Mouse (Mus musculus) CH12.LX (cell line): ENCODE results near the gene Ap4m1. TPM values are rescaled to one million over a fixed set of nuclear protein-coding genes. Genes with fewer than 3 reads are reported as not detected.

Source experiments
- DNase-seq: peaks from one replicate; pipeline ENCODE4 v3.0.0-alpha.2; 2013; ENCODE audit errors: extremely low read depth
- H3K27ac ChIP-seq: 2 replicates; pipeline ENCODE4 v1.5.1; 2012; ENCODE audit warnings: low read depth, mild to moderate bottlenecking, control low read depth, moderate library complexity; ENCODE audit not compliant: insufficient read depth
- H3K27me3 ChIP-seq: replicated peaks from 2 replicates; pipeline ENCODE3; 2012; ENCODE audit warnings: inconsistent platforms
- H3K36me3 ChIP-seq, 2 experiments: replicated peaks in 1 of 2; 2 replicates each; pipeline versions ENCODE3 to v1.6.1; 2012; ENCODE audit warnings: inconsistent platforms in 1 of 2, low read length in 1 of 2, mild to moderate bottlenecking in 1 of 2, mixed read lengths in 1 of 2, moderate library complexity in 1 of 2; ENCODE audit not compliant: control insufficient read depth in 1 of 2, insufficient read depth in 1 of 2
- H3K4me1 ChIP-seq, 2 experiments: 2 replicates each; pipeline ENCODE4 v1.6.1; 2012; ENCODE audit warnings: inconsistent platforms in 1 of 2, moderate library complexity in 1 of 2; ENCODE audit not compliant: insufficient read depth in 2 of 2, control insufficient read depth in 1 of 2
- H3K4me2 ChIP-seq: 2 replicates; pipeline ENCODE4 v1.6.1; 2012; ENCODE audit warnings: low read depth, mild to moderate bottlenecking, control low read depth; ENCODE audit not compliant: poor library complexity, insufficient read depth, severe bottlenecking
- H3K4me3 ChIP-seq, 3 experiments: fragments of 150-350 bp in 1 of 3; sonication (generic) in 1 of 3; replicated peaks in 1 of 3; 2 replicates each; pipeline versions ENCODE3 to v1.5.1; 2011 to 2012; ENCODE audit warnings: low read depth in 2 of 3, low read length in 2 of 3, mild to moderate bottlenecking in 2 of 3, moderate library complexity in 2 of 3, control low read depth in 1 of 3, improper control_type of control experiment in 1 of 3, inconsistent platforms in 1 of 3, mixed read lengths in 1 of 3; ENCODE audit not compliant: poor library complexity in 1 of 3
- H3K79me2 ChIP-seq: replicated peaks from 2 replicates; pipeline ENCODE4 v1.6.1; 2012; ENCODE audit warnings: mild to moderate bottlenecking, moderate library complexity; ENCODE audit not compliant: control insufficient read depth, poor library complexity, insufficient read depth, severe bottlenecking; ENCODE audit errors: extremely low read depth
- H3K9ac ChIP-seq: 2 replicates; pipeline ENCODE4 v1.6.1; 2012; ENCODE audit warnings: low read depth, mild to moderate bottlenecking, control low read depth, moderate library complexity; ENCODE audit not compliant: insufficient read depth
- H3K9me3 ChIP-seq: replicated peaks from 2 replicates; pipeline ENCODE3; 2012; ENCODE audit warnings: low read length, inconsistent platforms, mixed read lengths
- CHD1 ChIP-seq: IDR thresholded peaks from 2 replicates; pipeline ENCODE4 v1.6.1; 2012; ENCODE audit warnings: low read depth, low read length, improper control_type of control experiment, inconsistent platforms
- CTCF ChIP-seq, 2 experiments: IDR thresholded peaks in 1 of 2; conservative IDR thresholded peaks in 1 of 2; 2 replicates each; pipeline ENCODE4 v1.5.1; 2011 to 2012; ENCODE audit warnings: low read depth in 2 of 2, low read length in 2 of 2, improper control_type of control experiment in 1 of 2, inconsistent platforms in 1 of 2, mild to moderate bottlenecking in 1 of 2, moderate library complexity in 1 of 2
- E2F4 ChIP-seq: IDR thresholded peaks from 2 replicates; pipeline ENCODE4 v1.6.1; 2011; ENCODE audit warnings: low read depth, low read length, improper control_type of control experiment; ENCODE audit not compliant: insufficient replicate concordance
- ELF1 ChIP-seq: IDR thresholded peaks from 2 replicates; pipeline ENCODE4 v1.6.1; 2014; ENCODE audit warnings: low read depth, mild to moderate bottlenecking, inconsistent platforms, low read length, improper control_type of control experiment
- HCFC1 ChIP-seq: IDR thresholded peaks from 2 replicates; pipeline ENCODE4 v1.6.1; 2012; ENCODE audit warnings: low read depth, mild to moderate bottlenecking, inconsistent platforms, low read length, improper control_type of control experiment
- JUND ChIP-seq: conservative IDR thresholded peaks from 2 replicates; pipeline ENCODE4 v1.6.1; 2011; ENCODE audit warnings: low read depth, low read length, improper control_type of control experiment
- MAFK ChIP-seq: IDR thresholded peaks from 2 replicates; pipeline ENCODE4 v1.6.1; 2011; ENCODE audit warnings: low read length, improper control_type of control experiment; ENCODE audit not compliant: insufficient replicate concordance
- MAZ ChIP-seq: IDR thresholded peaks from 2 replicates; pipeline ENCODE4 v1.6.1; 2012; ENCODE audit warnings: low read depth, mild to moderate bottlenecking, inconsistent platforms, low read length, improper control_type of control experiment, moderate library complexity
- MEF2A ChIP-seq: IDR thresholded peaks from 2 replicates; pipeline ENCODE4 v1.6.1; 2014; ENCODE audit warnings: low read depth, mild to moderate bottlenecking, inconsistent platforms, low read length, improper control_type of control experiment, borderline replicate concordance
- MYC ChIP-seq: IDR thresholded peaks from 2 replicates; pipeline ENCODE4 v1.6.1; 2011; ENCODE audit warnings: low read depth, mild to moderate bottlenecking, improper control_type of control experiment, low read length
- NELFE ChIP-seq: IDR thresholded peaks from 2 replicates; pipeline ENCODE4 v1.6.1; 2011; ENCODE audit warnings: low read depth, low read length, improper control_type of control experiment
- POLR2A ChIP-seq: IDR thresholded peaks from 2 replicates; pipeline ENCODE4 v1.6.1; 2011; ENCODE audit warnings: low read depth, mild to moderate bottlenecking, improper control_type of control experiment, low read length
- POLR2AphosphoS2 ChIP-seq: IDR thresholded peaks from 2 replicates; pipeline ENCODE4 v1.6.1; 2011; ENCODE audit warnings: low read depth, low read length, improper control_type of control experiment
- RAD21 ChIP-seq: IDR thresholded peaks from 2 replicates; pipeline ENCODE4 v1.6.1; 2011; ENCODE audit warnings: low read depth, mild to moderate bottlenecking, low read length, improper control_type of control experiment, moderate library complexity
- RCOR1 ChIP-seq: conservative IDR thresholded peaks from 2 replicates; pipeline ENCODE4 v1.6.1; 2012; ENCODE audit warnings: low read depth, mild to moderate bottlenecking, inconsistent platforms, low read length, improper control_type of control experiment
- SIN3A ChIP-seq: IDR thresholded peaks from 2 replicates; pipeline ENCODE4 v1.6.1; 2012; ENCODE audit warnings: low read length, improper control_type of control experiment, inconsistent platforms
- TBP ChIP-seq: conservative IDR thresholded peaks from 2 replicates; pipeline ENCODE4 v1.6.1; 2011; ENCODE audit warnings: low read depth, low read length, improper control_type of control experiment
- USF2 ChIP-seq: conservative IDR thresholded peaks from 2 replicates; pipeline ENCODE4 v1.6.1; 2011; ENCODE audit warnings: low read depth, low read length, improper control_type of control experiment
- ZMIZ1 ChIP-seq: IDR thresholded peaks from 2 replicates; pipeline ENCODE4 v1.6.1; 2012; ENCODE audit warnings: low read depth, mild to moderate bottlenecking, inconsistent platforms, low read length, improper control_type of control experiment
- dilution Hi-C: fragments of 300-500 bp; cut with MboI; formaldehyde crosslinking; loops from 2 replicates; pipeline ENCODE4 v1.14.3; 2020; ENCODE audit warnings: low sequenced_read_pairs; ENCODE audit not compliant: extremely low pct_unique_long_range_greater_than_20kb, extremely low pct_ligation_motif_present
- in situ Hi-C: fragments of 300-500 bp; cut with MboI; formaldehyde crosslinking; loops from 3 replicates; pipeline ENCODE4 v1.14.3; 2019; ENCODE audit warnings: low sequenced_read_pairs, low pct_ligation_motif_present, low pct_unique_long_range_greater_than_20kb, mixed read lengths
- polyA plus RNA-seq: library from polyadenylated mRNA; unstranded; fragments of >175 nt; gene quantifications from 2 replicates; pipeline ENCODE4 v1.2.1, GENCODE M21; 2012; ENCODE audit warnings: low read depth; ENCODE audit not compliant: insufficient read length
- total RNA-seq, 2 experiments: library from RNA; depleted of rRNA; stranded (reverse); fragments of 300-350 nt in 1 of 2; fragments of >200 nt in 1 of 2; gene quantifications; 2 replicates each; pipeline ENCODE4 v1.2.3; 2012 to 2014

Ap4m1 gene
- total and polyA plus RNA-seq, 3 experiments: 17.4 to 26.3 (median 21.5) TPM

- Histone ChIP-seq H3K79me2 (no peaks in the 10 kb centered on the region), H3K9me3 (peaks cover 3% of the 10 kb centered on the region), H3K4me1 (no peaks in the 10 kb centered on the region), H3K27ac (no peak within 1 kb of the TSS), H3K27me3 (no peaks in the 10 kb centered on the region), H3K36me3 (peaks cover 21 to 57% of the 10 kb centered on the region in 2 experiments), H3K4me3 (peak within 1 kb of the TSS in 2 of 3 experiments; percentile 23 to 53), H3K9ac (peak within 1 kb of the TSS; percentile 42; the same call in 1 of the 2 replicates), H3K4me2 (peak within 1 kb of the TSS; percentile 4; the same call in 1 of the 2 replicates)
- DNase-seq: no peak
- in situ Hi-C loops (no loop called here), dilution Hi-C loops (no loop called here)
- TF ChIP-seq POLR2AphosphoS2 (peak; percentile 67), MYC (peak; percentile 33), POLR2A (peak; percentile 41), ZMIZ1 (no peak), RCOR1 (no peak), NELFE (peak; percentile 57; the same call in 1 of the 2 replicates), JUND (no peak), ELF1 (0 out of 2 replicates have a peak, but pooled peaks have one; percentile 11), RAD21 (no peak), CHD1 (peak; percentile 97), MEF2A (no peak), TBP (peak; percentile 43; the same call in 1 of the 2 replicates), CTCF (conservative IDR thresholded peaks at IDR 0.05 in 1 of 2, IDR thresholded peaks at IDR 0.05 in 1 of 2; ENCODE audit: low read depth in 2 of 2, low read length in 2 of 2) (no peak)
Observed at GRCm38 (mm10) chr5:138193771-138194727, 22.2 kb downstream of the Ap4m1 start, which contains the start of gene Mblac1. TSS of gene Mblac1 (plus strand) at chr5:138194314.

- H3K4me2 ChIP-seq: no peak overlapping the region
- dilution Hi-C loops: no loop called here
- H3K4me1 ChIP-seq: no peaks in the 10 kb centered on the region
- no peaks in the 10 kb centered on the region for H3K27me3 ChIP-seq
- no peak overlapping the region for H3K27ac ChIP-seq
- peaks cover 3% of the 10 kb centered on the region for H3K9me3 ChIP-seq
- peak overlapping the region; percentile 42; the same call in 1 of the 2 replicates for H3K9ac ChIP-seq
- H3K79me2 ChIP-seq: no peaks in the 10 kb centered on the region
- H3K4me3 ChIP-seq: peak overlapping the region in 1 of 3 experiments; percentile 53
- in situ Hi-C loops: no loop called here
- TF ChIP-seq E2F4 (no peak), RAD21 (no peak), MAZ (no peak), HCFC1 (no peak), MAFK (no peak), JUND (no peak), USF2 (no peak), POLR2AphosphoS2 (no peak), SIN3A (no peak), NELFE (no peak)
- H3K36me3 ChIP-seq: peaks cover 20 to 52% of the 10 kb centered on the region in 2 experiments
- no peak for DNase-seq
Observed at GRCm38 (mm10) chr5:138194755-138195345, 23.0 kb downstream of the Ap4m1 start.
